Mouse (Mus musculus) liver, adult 2 months (tissue): ENCODE data around the gene Cluh. TPM values are rescaled to one million over a fixed set of nuclear protein-coding genes. Genes with fewer than 3 reads are reported as not detected.

Experiments used
- DNase-seq: peaks from one replicate; pipeline ENCODE4 v3.0.0-alpha.2; 2011; ENCODE audit warnings: low read depth, low spot score; ENCODE audit errors: extremely low read depth
- H3K27ac ChIP-seq: fragments of 200-500 bp; replicated peaks from 2 replicates; pipeline ENCODE4 v1.5.1; 2012; ENCODE audit warnings: low read depth, mild to moderate bottlenecking, control low read depth, inconsistent platforms, low read length; ENCODE audit not compliant: insufficient read depth
- H3K27me3 ChIP-seq: fragments of 200-500 bp; 2 replicates; pipeline ENCODE4 v1.6.1; 2012; ENCODE audit warnings: mild to moderate bottlenecking, moderate library complexity, low read length, inconsistent platforms; ENCODE audit not compliant: control insufficient read depth, insufficient read depth
- H3K36me3 ChIP-seq: fragments of 200-500 bp; 2 replicates; pipeline ENCODE4 v1.6.1; 2012; ENCODE audit warnings: low read length, inconsistent platforms; ENCODE audit not compliant: control insufficient read depth, insufficient read depth
- H3K4me1 ChIP-seq: fragments of 200-500 bp; 2 replicates; pipeline ENCODE4 v1.6.1; 2011; ENCODE audit warnings: low read length; ENCODE audit not compliant: control insufficient read depth, insufficient read depth
- H3K4me3 ChIP-seq: fragments of 200-500 bp; 2 replicates; pipeline ENCODE4 v1.5.1; 2011; ENCODE audit warnings: low read depth, mild to moderate bottlenecking, control low read depth, low read length, moderate library complexity; ENCODE audit not compliant: insufficient read depth
- H3K79me2 ChIP-seq: fragments of 200-500 bp; 2 replicates; pipeline ENCODE4 v1.6.1; 2012; ENCODE audit warnings: inconsistent platforms, mild to moderate bottlenecking, low read length, moderate library complexity; ENCODE audit not compliant: control insufficient read depth, insufficient read depth
- H3K9ac ChIP-seq: fragments of 200-500 bp; 2 replicates; pipeline ENCODE4 v1.6.1; 2012; ENCODE audit warnings: low read depth, mild to moderate bottlenecking, control low read depth, inconsistent platforms, low read length
- CTCF ChIP-seq: fragments of 200-500 bp; IDR thresholded peaks from 2 replicates; pipeline ENCODE4 v1.5.1; 2011; ENCODE audit warnings: low read depth, low read length, control low read depth
- POLR2A ChIP-seq: fragments of 200-500 bp; IDR thresholded peaks from 2 replicates; pipeline ENCODE4 v1.6.1; 2011; ENCODE audit warnings: low read length, control low read depth; ENCODE audit not compliant: insufficient read depth; ENCODE audit errors: extremely low read depth
- WGBS: fragments of 180-500 bp; shearing (Covaris S2); methylation state at CpG from one replicate; pipeline ENCODE4 v1.1.7; 2018; 5-methylcytosine and 5-hydroxymethylcytosine counted together
- polyA plus RNA-seq: library from polyadenylated mRNA; depleted of rRNA; stranded (reverse); fragments of >200 nt; gene quantifications from 2 replicates; pipeline ENCODE4 v1.2.3, GENCODE M21; 2012
- total RNA-seq: library from RNA; depleted of rRNA; stranded (reverse); fragments of >200 nt; gene quantifications from 2 replicates; pipeline ENCODE4 v1.2.3, GENCODE M21; 2014

Gene Cluh
- total and polyA plus RNA-seq, 2 experiments: 74.3 to 139 TPM

DNA sequence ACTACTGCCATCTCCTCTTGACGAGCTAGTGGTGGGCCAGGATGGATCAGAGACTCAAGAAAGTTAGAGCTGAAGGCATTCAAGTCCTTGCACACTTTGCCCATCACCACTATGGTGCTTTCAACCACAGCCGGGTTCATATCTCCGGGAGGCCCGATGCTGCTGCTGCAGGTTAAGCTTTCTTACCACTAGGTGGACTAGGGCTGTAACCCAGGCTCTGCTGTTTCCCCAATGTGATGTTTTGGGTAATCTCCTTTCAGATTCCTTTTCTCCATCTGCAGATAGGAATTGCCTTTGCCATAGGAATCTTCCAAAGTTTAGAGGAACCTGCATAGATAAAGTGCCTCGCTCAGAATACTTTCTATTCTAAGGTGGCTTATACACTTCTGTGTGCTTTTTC, 33.7 kb upstream of the Cluh start:
- Histone ChIP-seq H3K27me3 (peaks cover 13% of the 10 kb centered on the region; the same call in 1 of the 2 replicates), H3K36me3 (no peaks in the 10 kb centered on the region), H3K27ac (no peak overlapping the region), H3K9ac (no peak overlapping the region), H3K4me1 (peaks cover 6% of the 10 kb centered on the region; the same call in 1 of the 2 replicates), H3K4me3 (no peak overlapping the region), H3K79me2 (no peaks in the 10 kb centered on the region)
- no peak for TF ChIP-seq POLR2A
- no peak for TF ChIP-seq CTCF
- DNase-seq: no peak
- 48% methylated on average over 5 of the region's 5 CpGs for WGBS

DNA sequence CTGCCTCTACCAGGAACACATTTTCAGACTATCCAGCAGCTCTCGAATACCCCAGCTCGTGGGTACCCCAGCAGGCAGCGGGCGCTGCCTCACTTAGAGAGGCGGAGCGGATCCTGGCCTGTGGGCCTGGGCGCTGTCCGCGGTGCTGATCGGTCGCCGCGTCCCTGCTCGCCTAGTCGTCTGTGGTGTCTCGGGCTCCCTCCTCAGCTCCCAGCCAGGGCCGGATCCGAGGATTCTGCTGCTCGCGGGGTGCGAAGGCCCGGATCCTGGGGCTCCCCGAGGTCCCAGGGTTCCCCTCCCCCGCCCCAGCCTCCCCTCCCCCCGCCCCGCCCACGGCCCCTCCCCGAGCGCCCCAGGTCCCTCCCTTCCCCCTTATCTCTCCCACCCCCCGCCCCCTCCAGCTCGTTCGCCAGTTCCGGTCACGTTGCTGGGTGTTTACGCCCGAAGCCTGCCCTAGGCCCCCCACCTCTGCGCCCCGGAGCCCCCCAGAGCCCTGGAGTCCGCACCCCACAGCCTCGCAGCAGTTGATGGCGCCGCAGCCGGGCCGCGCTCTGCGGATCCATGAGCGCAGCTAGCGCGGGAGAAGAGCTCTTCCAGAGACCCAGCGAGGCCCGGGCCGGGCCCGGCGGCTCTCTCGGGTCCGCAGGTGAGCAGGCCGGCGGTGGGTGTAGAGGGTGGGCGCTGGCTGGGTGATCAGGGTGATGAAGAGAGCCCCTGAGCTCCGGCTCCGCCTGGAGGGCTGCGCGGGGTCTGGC, 29.9 kb upstream of the Cluh start, which contains the start of gene Ccdc92b:
Gene Ccdc92b, plus strand, starts transcription at position 405 of the 755 bp plus-strand sequence.
- WGBS: 2% methylated on average over 57 of the region's 63 CpGs
- Histone ChIP-seq H3K27me3 (peaks cover 6% of the 10 kb centered on the region; the same call in 1 of the 2 replicates), H3K27ac (no peak within 1 kb of the TSS), H3K4me3 (no peak within 1 kb of the TSS), H3K4me1 (peaks cover 6% of the 10 kb centered on the region; the same call in 1 of the 2 replicates), H3K36me3 (no peaks in the 10 kb centered on the region), H3K79me2 (no peaks in the 10 kb centered on the region), H3K9ac (no peak within 1 kb of the TSS)
- no peak for DNase-seq
- TF ChIP-seq CTCF: no peak
- no peak for TF ChIP-seq POLR2A

DNA sequence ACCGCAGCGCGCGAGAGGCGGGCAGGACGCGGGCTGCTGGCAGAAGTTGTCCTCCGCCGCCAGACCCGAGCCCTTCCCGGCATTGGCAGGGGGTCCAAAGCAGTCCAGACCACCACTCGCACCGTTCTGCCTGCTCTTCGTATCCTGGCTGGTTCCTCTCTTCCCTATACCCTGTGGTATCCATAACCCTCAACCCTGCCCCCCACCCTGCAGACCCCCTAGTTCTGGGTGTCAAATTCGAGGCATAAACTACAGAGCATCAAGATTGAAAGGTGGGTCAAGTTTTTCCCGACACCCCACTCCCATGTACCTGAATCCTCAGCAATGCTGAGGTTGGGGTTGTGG, 29.4 kb upstream of the Cluh start:
- no peak for DNase-seq
- 8% methylated on average over 16 of the region's 16 CpGs for WGBS
- TF ChIP-seq POLR2A: no peak
- TF ChIP-seq CTCF: no peak
- Histone ChIP-seq H3K79me2 (no peaks in the 10 kb centered on the region), H3K9ac (no peak overlapping the region), H3K27me3 (peaks cover 6% of the 10 kb centered on the region; the same call in 1 of the 2 replicates), H3K4me1 (peaks cover 6% of the 10 kb centered on the region; the same call in 1 of the 2 replicates), H3K36me3 (no peaks in the 10 kb centered on the region), H3K4me3 (no peak overlapping the region), H3K27ac (no peak overlapping the region)

DNA sequence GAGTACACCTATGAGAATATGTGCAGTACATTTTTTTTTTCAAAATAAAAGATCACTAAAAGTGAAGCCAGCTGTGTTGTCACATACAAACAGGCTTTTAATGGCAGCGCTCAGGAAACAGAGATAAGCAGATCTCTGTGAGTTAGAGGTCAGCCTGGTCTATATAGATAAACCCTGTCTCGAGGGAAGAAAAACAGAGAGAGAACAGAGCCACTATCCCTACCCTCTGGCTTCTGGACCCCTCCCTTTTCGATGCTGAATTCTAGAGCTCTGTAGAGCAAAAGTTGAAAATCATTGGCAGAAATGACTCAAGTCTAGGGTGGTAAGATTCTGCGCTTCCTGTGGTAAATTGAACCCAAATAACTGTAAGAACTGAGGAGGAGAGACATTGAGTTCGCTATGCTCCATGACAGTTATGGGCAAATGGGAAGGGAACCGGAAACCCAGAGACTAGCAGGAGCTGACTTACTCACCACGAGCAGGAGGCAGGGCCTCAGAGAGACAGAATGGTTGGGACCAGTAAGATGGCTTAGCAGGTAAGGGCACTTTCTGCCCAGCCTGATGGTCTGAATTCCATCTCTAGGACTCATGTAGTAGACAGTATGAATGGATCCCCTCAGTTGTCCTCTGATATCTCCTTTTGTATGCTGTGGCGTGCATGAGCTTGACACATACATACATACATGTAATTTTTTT, 27.2 kb upstream of the Cluh start:
- Histone ChIP-seq H3K27ac (no peak overlapping the region), H3K27me3 (peaks cover 6% of the 10 kb centered on the region; the same call in 1 of the 2 replicates), H3K9ac (no peak overlapping the region), H3K4me1 (peaks cover 6% of the 10 kb centered on the region; the same call in 1 of the 2 replicates), H3K4me3 (no peak overlapping the region), H3K36me3 (no peaks in the 10 kb centered on the region), H3K79me2 (no peaks in the 10 kb centered on the region)
- no peak for TF ChIP-seq POLR2A
- TF ChIP-seq CTCF: no peak
- WGBS: 74% methylated on average over 8 of the region's 8 CpGs
- DNase-seq: no peak

DNA sequence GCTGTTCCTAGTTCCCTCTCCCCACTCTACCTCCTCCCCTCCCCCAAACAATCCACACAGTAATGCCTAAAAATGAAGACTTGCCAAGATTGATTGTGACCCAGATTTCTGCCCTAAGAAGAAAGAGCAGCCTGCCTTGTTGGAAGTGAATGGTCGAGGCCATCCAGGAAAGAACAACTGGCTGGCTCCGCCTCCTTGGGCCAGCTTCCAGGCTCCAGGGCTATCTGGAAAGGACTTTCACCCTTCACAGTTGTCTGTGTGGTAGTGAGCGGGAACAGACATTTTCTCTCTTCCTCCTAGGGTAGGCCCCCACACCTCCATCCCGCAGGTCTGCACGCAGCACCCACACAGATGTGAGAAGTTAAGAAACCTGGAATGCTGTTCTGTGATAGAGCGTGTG, 25.6 kb upstream of the Cluh start:
- no peaks in the 10 kb centered on the region for H3K79me2 ChIP-seq
- H3K4me3 ChIP-seq: no peak overlapping the region
- peaks cover 6% of the 10 kb centered on the region; the same call in 1 of the 2 replicates for H3K27me3 ChIP-seq
- H3K36me3 ChIP-seq: no peaks in the 10 kb centered on the region
- H3K27ac ChIP-seq: no peak overlapping the region
- peaks cover 6% of the 10 kb centered on the region; the same call in 1 of the 2 replicates for H3K4me1 ChIP-seq
- no peak overlapping the region for H3K9ac ChIP-seq
- 28% methylated on average over 6 of the region's 6 CpGs for WGBS
- peak; percentile 75 for DNase-seq
- no peak for TF ChIP-seq POLR2A
- TF ChIP-seq CTCF: no peak
